Mouse (Mus musculus): ENCODE data around the gene Zfp14. TPM values are rescaled to one million over a fixed set of nuclear protein-coding genes. Genes with fewer than 3 reads are reported as not detected.

Gene Zfp14
- polyA plus RNA-seq, 1 experiment: 0.52 TPM

- WGBS: 48% methylated on average over 1 of the region's 1 CpGs
- Histone ChIP-seq H3K4me1 (ENCODE audit: control insufficient read depth, insufficient read depth, low read length) (peaks cover 4% of the 10 kb centered on the region), H3K4me3 (replicated peaks; ENCODE audit: control insufficient read depth, low read depth, low read length) (no peak overlapping the region), H3K27ac (ENCODE audit: control insufficient read depth, insufficient read depth, low read depth, low read length, poor library complexity) (no peak overlapping the region)
- TF ChIP-seq POLR2A (IDR thresholded peaks at IDR 0.05; ENCODE audit: borderline replicate concordance, control insufficient read depth, low read depth, low read length): no peak
- no peak for TF ChIP-seq CTCF (IDR thresholded peaks at IDR 0.05; ENCODE audit: control insufficient read depth, insufficient read depth, low read length)
Measured at GRCm38 (mm10) chr7:30007601-30008000, 43.6 kb downstream of the Zfp14 start.

- TF ChIP-seq POLR2A (IDR thresholded peaks at IDR 0.05; ENCODE audit: borderline replicate concordance, control insufficient read depth, low read depth, low read length) (no peak), CTCF (IDR thresholded peaks at IDR 0.05; ENCODE audit: control insufficient read depth, insufficient read depth, low read length) (no peak)
- H3K4me1 ChIP-seq (ENCODE audit: control insufficient read depth, insufficient read depth, low read length): no peaks in the 10 kb centered on the region
- no peak overlapping the region for H3K4me3 ChIP-seq (replicated peaks; ENCODE audit: control insufficient read depth, low read depth, low read length)
- WGBS: 84% methylated on average over 5 of the region's 5 CpGs
- no peak overlapping the region for H3K27ac ChIP-seq (ENCODE audit: control insufficient read depth, insufficient read depth, low read depth, low read length, poor library complexity)
Measured at GRCm38 (mm10) chr7:30000601-30001000, 50.6 kb downstream of the Zfp14 start.

- no peak overlapping the region for H3K27ac ChIP-seq (ENCODE audit: control insufficient read depth, insufficient read depth, low read depth, low read length, poor library complexity)
- no peaks in the 10 kb centered on the region for H3K4me1 ChIP-seq (ENCODE audit: control insufficient read depth, insufficient read depth, low read length)
- H3K4me3 ChIP-seq (replicated peaks; ENCODE audit: control insufficient read depth, low read depth, low read length): no peak overlapping the region
- TF ChIP-seq CTCF (IDR thresholded peaks at IDR 0.05; ENCODE audit: control insufficient read depth, insufficient read depth, low read length) (no peak), POLR2A (IDR thresholded peaks at IDR 0.05; ENCODE audit: borderline replicate concordance, control insufficient read depth, low read depth, low read length) (no peak)
- WGBS: 91% methylated on average over 8 of the region's 8 CpGs
Measured at GRCm38 (mm10) chr7:29995134-29995533, 56.0 kb downstream of the Zfp14 start.

GRCm38 (mm10) chr7:29993340-29993739 is 57.8 kb downstream of the Zfp14 start:
- TF ChIP-seq CTCF (IDR thresholded peaks at IDR 0.05; ENCODE audit: control insufficient read depth, insufficient read depth, low read length) (no peak), POLR2A (IDR thresholded peaks at IDR 0.05; ENCODE audit: borderline replicate concordance, control insufficient read depth, low read depth, low read length) (no peak)
- Histone ChIP-seq H3K4me1 (ENCODE audit: control insufficient read depth, insufficient read depth, low read length) (no peaks in the 10 kb centered on the region), H3K4me3 (replicated peaks; ENCODE audit: control insufficient read depth, low read depth, low read length) (no peak overlapping the region), H3K27ac (ENCODE audit: control insufficient read depth, insufficient read depth, low read depth, low read length, poor library complexity) (no peak overlapping the region)
- 89% methylated on average over 9 of the region's 9 CpGs for WGBS

GRCm38 (mm10) chr7:29992698-29993097 is 58.5 kb downstream of the Zfp14 start:
- Histone ChIP-seq H3K4me1 (ENCODE audit: control insufficient read depth, insufficient read depth, low read length) (no peaks in the 10 kb centered on the region), H3K27ac (ENCODE audit: control insufficient read depth, insufficient read depth, low read depth, low read length, poor library complexity) (no peak overlapping the region), H3K4me3 (replicated peaks; ENCODE audit: control insufficient read depth, low read depth, low read length) (no peak overlapping the region)
- 87% methylated on average over 8 of the region's 8 CpGs for WGBS
- TF ChIP-seq POLR2A (IDR thresholded peaks at IDR 0.05; ENCODE audit: borderline replicate concordance, control insufficient read depth, low read depth, low read length) (no peak), CTCF (IDR thresholded peaks at IDR 0.05; ENCODE audit: control insufficient read depth, insufficient read depth, low read length) (no peak)

GRCm38 (mm10) chr7:29989031-29989430 is 62.1 kb downstream of the Zfp14 start:
- TF ChIP-seq CTCF (IDR thresholded peaks at IDR 0.05; ENCODE audit: control insufficient read depth, insufficient read depth, low read length): no peak
- no peak for TF ChIP-seq POLR2A (IDR thresholded peaks at IDR 0.05; ENCODE audit: borderline replicate concordance, control insufficient read depth, low read depth, low read length)
- Histone ChIP-seq H3K27ac (ENCODE audit: control insufficient read depth, insufficient read depth, low read depth, low read length, poor library complexity) (no peak overlapping the region), H3K4me1 (ENCODE audit: control insufficient read depth, insufficient read depth, low read length) (no peaks in the 10 kb centered on the region; the same call in 1 of the 2 replicates), H3K4me3 (replicated peaks; ENCODE audit: control insufficient read depth, low read depth, low read length) (no peak overlapping the region)
- 87% methylated on average over 11 of the region's 11 CpGs for WGBS

- 92% methylated on average over 5 of the region's 5 CpGs for WGBS
- H3K4me1 ChIP-seq (ENCODE audit: control insufficient read depth, insufficient read depth, low read length): no peaks in the 10 kb centered on the region; the same call in 1 of the 2 replicates
Measured at GRCm38 (mm10) chr7:29987551-29987950, 63.6 kb downstream of the Zfp14 start.

More at GRCm38 (mm10) chr7:29987551-29987950, 63.6 kb downstream of the Zfp14 start:
- Histone ChIP-seq H3K4me3 (replicated peaks; ENCODE audit: control insufficient read depth, low read depth, low read length) (no peak overlapping the region), H3K27ac (ENCODE audit: control insufficient read depth, insufficient read depth, low read depth, low read length, poor library complexity) (no peak overlapping the region)
- TF ChIP-seq POLR2A (IDR thresholded peaks at IDR 0.05; ENCODE audit: borderline replicate concordance, control insufficient read depth, low read depth, low read length) (no peak), CTCF (IDR thresholded peaks at IDR 0.05; ENCODE audit: control insufficient read depth, insufficient read depth, low read length) (no peak)

Other genes with a start within 250 kb of the Zfp14 start
- gene Zfp790, start 235.3 kb downstream of the Zfp14 start, polyA plus RNA-seq (2011; ENCODE audit: insufficient read depth, insufficient read length, low replicate concordance, missing spikeins): 2.1 and 3.8 TPM in 2 replicates
- gene Zfp940, start 197.7 kb downstream of the Zfp14 start, polyA plus RNA-seq (2011; ENCODE audit: insufficient read depth, insufficient read length, low replicate concordance, missing spikeins): 0.34 and 6.7 TPM in 2 replicates
- gene Zfp420, start 191.4 kb downstream of the Zfp14 start, polyA plus RNA-seq (2011; ENCODE audit: insufficient read depth, insufficient read length, low replicate concordance, missing spikeins): 0.79 and 5.3 TPM in 2 replicates
- 0.97 and 3.4 TPM in 2 replicates for gene Zfp27, start 144.8 kb downstream of the Zfp14 start, polyA plus RNA-seq (2011; ENCODE audit: insufficient read depth, insufficient read length, low replicate concordance, missing spikeins)
- 1.6 and 3.9 TPM in 2 replicates for gene Zfp383, start 143.2 kb downstream of the Zfp14 start, polyA plus RNA-seq (2011; ENCODE audit: insufficient read depth, insufficient read length, low replicate concordance, missing spikeins)
- gene Zfp74, start 97.3 kb downstream of the Zfp14 start, polyA plus RNA-seq (2011; ENCODE audit: insufficient read depth, insufficient read length, low replicate concordance, missing spikeins): 1.2 and 3.2 TPM in 2 replicates
- 2.6 and 11.8 TPM in 2 replicates for gene Zfp568, start 67.4 kb downstream of the Zfp14 start, polyA plus RNA-seq (2011; ENCODE audit: insufficient read depth, insufficient read length, low replicate concordance, missing spikeins)
- gene Zfp82, start 21.5 kb upstream of the Zfp14 start, polyA plus RNA-seq (2011; ENCODE audit: insufficient read depth, insufficient read length, low replicate concordance, missing spikeins): 0.97 and 5.7 TPM in 2 replicates
- not detected in 2 replicates for gene Gm26920, start 39.0 kb upstream of the Zfp14 start, polyA plus RNA-seq (2011; ENCODE audit: insufficient read depth, insufficient read length, low replicate concordance, missing spikeins)
- gene Zfp566, start 39.1 kb upstream of the Zfp14 start, polyA plus RNA-seq (2011; ENCODE audit: insufficient read depth, insufficient read length, low replicate concordance, missing spikeins): 2.0 and 5.9 TPM in 2 replicates
- 9.3 and 27.6 TPM in 2 replicates for gene Zfp260, start 43.4 kb upstream of the Zfp14 start, polyA plus RNA-seq (2011; ENCODE audit: insufficient read depth, insufficient read length, low replicate concordance, missing spikeins)
- gene Zfp382, start 70.6 kb upstream of the Zfp14 start, polyA plus RNA-seq (2011; ENCODE audit: insufficient read depth, insufficient read length, low replicate concordance, missing spikeins): 0.57 and 0.95 TPM in 2 replicates
- gene Zfp146, start 118.4 kb upstream of the Zfp14 start, polyA plus RNA-seq (2011; ENCODE audit: insufficient read depth, insufficient read length, low replicate concordance, missing spikeins): 11.2 and 13.7 TPM in 2 replicates
- 6.8 TPM in 1 of 2 replicates, not detected in the other for gene Cox7a1, start 132.8 kb upstream of the Zfp14 start, polyA plus RNA-seq (2011; ENCODE audit: insufficient read depth, insufficient read length, low replicate concordance, missing spikeins)
- 120 and 171 TPM in 2 replicates for gene Capns1, start 147.4 kb upstream of the Zfp14 start, polyA plus RNA-seq (2011; ENCODE audit: insufficient read depth, insufficient read length, low replicate concordance, missing spikeins)
- 41.5 and 50.8 TPM in 2 replicates for gene Polr2i, start 180.6 kb upstream of the Zfp14 start, polyA plus RNA-seq (2011; ENCODE audit: insufficient read depth, insufficient read length, low replicate concordance, missing spikeins)
- gene Tbcb, start 180.9 kb upstream of the Zfp14 start, polyA plus RNA-seq (2011; ENCODE audit: insufficient read depth, insufficient read length, low replicate concordance, missing spikeins): 24.0 and 67.8 TPM in 2 replicates
- not detected in 2 replicates for gene Ovol3, start 184.3 kb upstream of the Zfp14 start, polyA plus RNA-seq (2011; ENCODE audit: insufficient read depth, insufficient read length, low replicate concordance, missing spikeins)
- not detected in 2 replicates for gene Thap8, start 228.7 kb upstream of the Zfp14 start, polyA plus RNA-seq (2011; ENCODE audit: insufficient read depth, insufficient read length, low replicate concordance, missing spikeins)
- 33.7 and 45.3 TPM in 2 replicates for gene Wdr62, start 229.0 kb upstream of the Zfp14 start, polyA plus RNA-seq (2011; ENCODE audit: insufficient read depth, insufficient read length, low replicate concordance, missing spikeins)
- 3.2 and 3.5 TPM in 2 replicates for gene Clip3, start 240.3 kb upstream of the Zfp14 start, polyA plus RNA-seq (2011; ENCODE audit: insufficient read depth, insufficient read length, low replicate concordance, missing spikeins)